Mouse (Mus musculus) liver (tissue): ENCODE results near the gene Arl9.
A peak's percentile ranks its signal among the peaks of the same experiment; 100 is the strongest.
"Not testable (repeated sequence)": the region's sequence is repeated elsewhere in the genome, so short reads cannot be mapped to it uniquely, and the experiment has no call there.

Experiments used
- DNase-seq: peaks from one replicate; pipeline ENCODE4 v3.0.0-alpha.2; 2020; ENCODE audit warnings: mixed read lengths

Arl9 gene

GRCm38 (mm10) chr5:77004051-77004821, at the start of gene Arl9:
Arl9 (plus strand) TSS chr5:77004055.
- DNase-seq, result no peak

GRCm38 (mm10) chr5:76954271-76954900, 49.5 kb upstream of the Arl9 start:
- DNase-seq, result no peak

- no peak for DNase-seq
Measured at GRCm38 (mm10) chr5:76955474-76955873, 48.4 kb upstream of the Arl9 start.

- no peak for DNase-seq
Measured at GRCm38 (mm10) chr5:76957954-76958353, 45.9 kb upstream of the Arl9 start.

GRCm38 (mm10) chr5:76959587-76959986, 44.3 kb upstream of the Arl9 start:
- no peak for DNase-seq

- DNase-seq, result no peak
Measured at GRCm38 (mm10) chr5:76962545-76962944, 41.3 kb upstream of the Arl9 start.

- no peak for DNase-seq
Measured at GRCm38 (mm10) chr5:76964651-76965050, 39.2 kb upstream of the Arl9 start.

- DNase-seq, result no peak
Measured at GRCm38 (mm10) chr5:76969250-76969649, 34.6 kb upstream of the Arl9 start.

GRCm38 (mm10) chr5:76971115-76971514, 32.7 kb upstream of the Arl9 start:
- not testable (repeated sequence) for DNase-seq

GRCm38 (mm10) chr5:76973488-76973887, 30.4 kb upstream of the Arl9 start:
- DNase-seq, result no peak

- DNase-seq, result no peak
Measured at GRCm38 (mm10) chr5:76974207-76974553, 29.7 kb upstream of the Arl9 start.

GRCm38 (mm10) chr5:76974554-76975285, 29.1 kb upstream of the Arl9 start, which contains the start of gene Srp72:
Srp72 (plus strand) TSS chr5:76974683.
- DNase-seq, result peak; percentile 86

- no peak for DNase-seq
Measured at GRCm38 (mm10) chr5:76975736-76976135, 28.1 kb upstream of the Arl9 start.

GRCm38 (mm10) chr5:76984015-76984414, 19.8 kb upstream of the Arl9 start:
- no peak for DNase-seq

- DNase-seq, result peak; percentile 37
Measured at GRCm38 (mm10) chr5:76990789-76991188, 13.1 kb upstream of the Arl9 start.

GRCm38 (mm10) chr5:76993174-76993814, 10.6 kb upstream of the Arl9 start:
- peak; percentile 73 for DNase-seq

- no peak for DNase-seq
Measured at GRCm38 (mm10) chr5:76998416-76998815, 5.4 kb upstream of the Arl9 start.

GRCm38 (mm10) chr5:77001192-77001591, 2.7 kb upstream of the Arl9 start:
- DNase-seq, result no peak

GRCm38 (mm10) chr5:77010352-77010751, 6.5 kb downstream of the Arl9 start:
- no peak for DNase-seq

- DNase-seq, result no peak
Measured at GRCm38 (mm10) chr5:77011082-77011481, 7.2 kb downstream of the Arl9 start.

GRCm38 (mm10) chr5:77013171-77013570, 9.3 kb downstream of the Arl9 start:
- no peak for DNase-seq

- DNase-seq, result peak; percentile 93
Measured at GRCm38 (mm10) chr5:77015544-77016482, 12.0 kb downstream of the Arl9 start, which contains the start of gene Thegl. Thegl (plus strand) TSS chr5:77016023.
